Mouse (Mus musculus): ENCODE results near the gene Afap1.

DNA sequence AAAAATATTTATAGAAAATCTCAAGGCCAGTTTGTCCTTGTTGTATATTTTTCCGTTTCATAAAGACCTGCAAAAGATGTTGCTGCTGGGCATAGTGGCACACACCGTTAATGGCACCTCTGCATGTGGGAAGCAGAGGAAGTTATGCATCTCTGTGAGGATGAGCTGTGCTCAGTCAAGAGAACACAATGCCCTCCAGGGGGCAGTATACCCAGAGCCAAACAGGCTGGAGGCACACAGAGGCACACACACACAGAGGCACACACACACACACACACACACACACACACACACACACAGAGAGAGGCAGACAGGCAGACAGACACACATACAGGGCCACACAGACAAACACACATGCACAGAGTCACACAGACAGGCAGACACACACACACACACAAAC, 65.6 kb downstream of the Afap1 start:
- TF ChIP-seq CTCF (IDR thresholded peaks at IDR 0.05; ENCODE audit: extremely low read depth, insufficient read depth, low read length) (no peak), POLR2A (IDR thresholded peaks at IDR 0.05; ENCODE audit: extremely low read depth, insufficient read depth, low read length) (no peak)
